Mouse (Mus musculus) layer of hippocampus, adult 9-11 months (tissue): ENCODE measurements around the gene Fez1.
A peak's percentile ranks its signal among the peaks of the same experiment; 100 is the strongest.

Experiments used
- DNase-seq: peaks from one replicate; pipeline ENCODE4 v3.0.0; 2022

Fez1 gene

GRCm38 (mm10) chr9:36895009-36895693, 73.5 kb downstream of the Fez1 start:
- DNase-seq = peak; percentile 75

DNA sequence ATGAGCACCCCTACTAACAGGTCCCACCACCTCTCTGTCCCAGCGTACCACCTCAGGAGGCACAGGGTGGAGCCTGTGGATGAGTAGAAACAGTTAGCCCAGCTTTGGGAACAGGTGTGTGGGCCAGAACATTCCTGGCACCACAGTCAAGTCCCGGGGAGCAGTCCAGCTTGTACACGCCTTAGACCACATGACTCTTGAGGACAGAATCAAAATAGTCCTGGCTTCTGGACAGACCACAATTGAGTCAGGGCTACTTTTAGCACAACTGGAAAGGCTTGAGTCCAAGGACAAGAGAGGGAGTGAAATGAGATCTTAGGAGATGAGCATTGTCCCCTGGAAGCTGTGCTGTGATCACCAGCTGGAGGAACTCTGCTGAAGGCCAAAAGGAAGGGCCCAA, 76.9 kb downstream of the Fez1 start:
- DNase-seq = no peak

- no peak for DNase-seq
Observed at GRCm38 (mm10) chr9:36900464-36900863, 78.8 kb downstream of the Fez1 start.

- no peak for DNase-seq
Observed at GRCm38 (mm10) chr9:36905452-36905851, 83.8 kb downstream of the Fez1 start.

DNA sequence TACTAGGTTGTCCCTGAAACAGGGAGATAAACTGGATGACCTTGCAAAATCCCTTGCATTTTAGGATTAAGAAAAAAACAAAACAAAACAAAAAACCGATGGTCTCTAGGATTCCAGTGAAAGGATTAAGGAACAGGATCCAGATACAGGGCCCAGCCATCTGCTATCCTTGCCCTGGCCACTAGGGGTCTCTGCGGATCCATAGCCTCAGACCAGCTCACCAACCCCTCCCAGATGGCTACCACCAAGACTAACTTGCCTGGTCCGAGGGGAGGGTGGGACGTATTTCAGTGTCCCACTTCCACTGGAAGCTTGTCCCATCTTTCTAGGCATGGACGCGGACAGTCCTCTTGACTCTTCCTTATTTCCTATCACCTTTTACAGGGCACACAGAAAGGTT, 94.7 kb downstream of the Fez1 start:
- DNase-seq = peak; percentile 74

GRCm38 (mm10) chr9:36916915-36917314, 95.3 kb downstream of the Fez1 start:
- DNase-seq = no peak

- DNase-seq = no peak
Observed at GRCm38 (mm10) chr9:36918582-36918981, 96.9 kb downstream of the Fez1 start.

DNA sequence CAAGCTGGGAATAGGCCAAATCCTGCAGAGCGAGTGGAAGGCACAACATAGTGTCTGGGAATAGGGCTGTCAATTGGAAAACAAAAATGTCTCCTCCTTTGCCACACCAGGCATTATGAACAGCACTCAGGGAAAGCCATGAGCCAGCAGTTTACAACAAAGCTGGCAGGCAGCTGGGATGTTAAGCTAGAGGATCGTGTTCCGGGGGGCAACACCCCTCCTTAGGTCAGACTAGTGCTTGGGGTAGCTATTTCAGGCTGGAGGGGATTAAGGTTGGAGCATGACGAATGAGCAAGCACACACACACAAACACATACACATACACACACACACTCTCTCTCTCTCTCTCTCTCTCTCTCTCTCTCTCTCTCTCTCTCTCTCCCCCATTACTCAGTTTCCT, 97.8 kb downstream of the Fez1 start:
- no peak for DNase-seq

DNA sequence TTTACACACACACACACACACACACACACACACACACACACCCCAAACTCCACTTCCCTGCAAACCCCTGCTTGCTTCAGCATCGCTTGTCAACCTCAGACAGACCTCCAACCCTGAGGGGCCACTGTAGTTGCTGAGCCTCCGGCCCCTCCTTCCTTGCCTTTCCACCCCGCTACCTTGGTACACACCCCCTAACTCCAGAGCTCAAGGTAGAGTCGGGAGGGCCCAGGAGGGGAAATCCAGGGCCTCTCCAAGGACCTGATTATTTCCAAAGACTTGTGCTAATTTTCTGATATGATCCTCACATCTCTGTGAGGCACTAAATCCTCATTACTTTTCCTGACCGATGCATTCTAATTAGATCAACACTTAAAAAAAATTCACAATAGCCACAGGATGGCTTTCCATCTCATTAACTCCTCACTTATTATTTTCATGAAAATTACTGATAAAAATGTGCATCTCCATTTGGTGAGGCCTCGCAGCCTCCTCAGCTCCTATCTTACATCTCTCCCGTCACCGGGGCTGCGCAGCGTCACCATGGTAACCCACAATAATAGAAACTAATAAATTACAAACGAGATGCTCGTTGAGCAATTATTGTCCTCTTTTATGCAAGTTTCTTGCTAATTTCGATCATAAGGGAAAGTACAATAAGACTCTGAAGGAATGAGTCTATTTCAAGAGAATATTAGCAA, 100.2 kb downstream of the Fez1 start:
- DNase-seq = peak; percentile 82

DNA sequence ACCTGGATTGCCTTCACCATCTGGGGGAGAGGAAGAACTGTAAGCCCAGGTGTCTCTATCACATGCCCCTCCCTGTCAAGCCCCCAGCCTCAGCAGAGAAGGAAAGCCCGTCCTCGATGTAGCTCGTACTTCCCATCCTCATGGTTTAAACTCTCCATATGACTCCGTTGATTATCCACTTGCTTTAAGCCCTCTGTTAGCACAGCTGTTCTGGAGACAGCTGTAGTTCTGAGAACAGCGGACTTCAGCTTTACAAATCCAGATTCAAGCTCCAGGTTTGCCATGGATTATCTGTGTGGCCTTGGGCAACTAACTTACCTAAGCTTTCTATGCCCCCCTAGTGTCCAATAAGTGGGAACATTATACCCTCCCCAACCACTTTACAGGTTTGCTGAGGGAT, 102.1 kb downstream of the Fez1 start:
- DNase-seq = no peak
